Mouse (Mus musculus): Measurements from ENCODE around the gene Slc25a43.

The Slc25a43 gene

GRCm38 (mm10) chrX:36743503-36744101 is at the start of gene Slc25a43:
Gene Slc25a43, plus strand, starts transcription at chrX:36743659.
- peak; percentile 23 for DNase-seq

- DNase-seq: no peak
Observed at GRCm38 (mm10) chrX:36740124-36740951, 3.1 kb upstream of the Slc25a43 start.

GRCm38 (mm10) chrX:36741278-36741677 is 2.2 kb upstream of the Slc25a43 start:
- no peak for DNase-seq

GRCm38 (mm10) chrX:36742744-36743143 is 715 bp upstream of the Slc25a43 start:
- DNase-seq: no peak

GRCm38 (mm10) chrX:36744735-36745134 is 1.3 kb downstream of the Slc25a43 start:
- peak in 1 of 2 experiments; percentile 18 for DNase-seq

- no peak for DNase-seq
Observed at GRCm38 (mm10) chrX:36745333-36745732, 1.9 kb downstream of the Slc25a43 start.

GRCm38 (mm10) chrX:36746789-36747188 is 3.3 kb downstream of the Slc25a43 start:
- DNase-seq: no peak

- peak; percentile 20 to 23 for DNase-seq
Observed at GRCm38 (mm10) chrX:36748573-36748972, 5.1 kb downstream of the Slc25a43 start.

- no peak for DNase-seq
Observed at GRCm38 (mm10) chrX:36749281-36749785, 5.9 kb downstream of the Slc25a43 start.

GRCm38 (mm10) chrX:36750591-36750990 is 7.1 kb downstream of the Slc25a43 start:
- no peak for DNase-seq

GRCm38 (mm10) chrX:36752586-36752985 is 9.1 kb downstream of the Slc25a43 start:
- DNase-seq: no peak

GRCm38 (mm10) chrX:36757796-36758472 is 14.5 kb downstream of the Slc25a43 start:
- no peak for DNase-seq

- DNase-seq: no peak
Observed at GRCm38 (mm10) chrX:36758566-36758965, 15.1 kb downstream of the Slc25a43 start.

- DNase-seq: peak; percentile 70 to 77
Observed at GRCm38 (mm10) chrX:36760946-36761635, 17.6 kb downstream of the Slc25a43 start.

- no peak for DNase-seq
Observed at GRCm38 (mm10) chrX:36762289-36762688, 18.8 kb downstream of the Slc25a43 start.

GRCm38 (mm10) chrX:36762894-36763293 is 19.4 kb downstream of the Slc25a43 start:
- DNase-seq: no peak

- DNase-seq: no peak
Observed at GRCm38 (mm10) chrX:36763298-36763933, 20.0 kb downstream of the Slc25a43 start.

GRCm38 (mm10) chrX:36763934-36764317 is 20.5 kb downstream of the Slc25a43 start:
- no peak for DNase-seq

- DNase-seq: no peak
Observed at GRCm38 (mm10) chrX:36767386-36767785, 23.9 kb downstream of the Slc25a43 start.

GRCm38 (mm10) chrX:36772591-36772990 is 29.1 kb downstream of the Slc25a43 start:
- no peak for DNase-seq

- no peak for DNase-seq
Observed at GRCm38 (mm10) chrX:36775520-36775919, 32.1 kb downstream of the Slc25a43 start.

GRCm38 (mm10) chrX:36777694-36778093 is 34.2 kb downstream of the Slc25a43 start:
- no peak for DNase-seq

Data from cerebellum, postnatal 10 days (tissue).